Mouse (Mus musculus): ENCODE data around the gene Ccdc146.

The Ccdc146 gene

DNA sequence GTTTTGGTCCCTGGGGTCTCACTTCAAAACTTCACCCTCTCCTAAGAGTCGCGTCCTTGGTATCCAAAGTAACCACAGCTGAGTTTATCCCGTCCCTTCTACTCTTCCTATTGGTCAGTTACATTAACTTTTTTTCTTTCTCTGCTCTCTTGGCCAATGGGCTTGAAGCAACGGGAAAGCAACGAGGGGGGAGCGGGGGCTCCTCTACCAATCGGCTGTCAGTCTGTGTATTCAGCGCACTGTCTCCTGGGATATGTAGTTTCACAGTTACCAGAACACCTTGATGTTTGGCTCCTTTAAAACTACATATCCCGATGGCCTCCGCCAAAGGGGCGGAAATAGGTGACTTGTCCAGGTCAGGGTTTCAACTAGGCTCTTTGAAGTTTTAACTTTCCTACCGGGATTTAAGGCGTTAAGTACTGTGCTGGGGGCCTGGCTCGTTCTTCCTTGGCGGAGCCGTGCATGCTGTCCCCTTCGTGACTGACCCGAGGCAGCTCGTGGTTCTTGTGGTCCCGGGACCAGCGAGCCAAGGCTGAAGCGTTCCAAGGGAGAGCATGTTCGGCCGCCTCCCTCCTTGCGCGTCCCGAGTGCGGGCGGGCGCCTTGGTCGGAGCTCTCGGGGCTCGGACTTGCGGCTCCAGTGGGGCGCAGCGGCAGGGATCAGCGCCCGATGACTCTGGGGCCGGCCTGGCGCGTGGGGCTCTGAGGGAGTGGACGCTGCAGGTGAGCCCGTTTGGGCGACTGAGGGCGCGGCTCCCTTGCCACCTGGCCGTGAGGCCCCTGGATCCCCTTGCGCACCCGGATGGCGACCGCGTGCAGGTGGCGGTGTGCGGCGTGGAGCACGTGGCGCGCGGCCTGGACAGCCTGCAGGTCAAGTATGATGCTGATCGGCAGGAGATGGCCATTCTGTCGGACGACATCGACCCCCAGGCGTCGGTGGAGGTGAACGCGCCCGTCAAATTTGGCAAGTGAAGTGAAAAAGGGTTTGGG lies at the start of gene Ccdc146, which contains the start of gene Fam185a:
TSS of gene Ccdc146 (minus strand) at position 64 of the 989 bp plus-strand sequence.
TSS of gene Fam185a (plus strand) at position 345 of the 989 bp plus-strand sequence.
- peak; percentile 87 to 92 for DNase-seq

DNA sequence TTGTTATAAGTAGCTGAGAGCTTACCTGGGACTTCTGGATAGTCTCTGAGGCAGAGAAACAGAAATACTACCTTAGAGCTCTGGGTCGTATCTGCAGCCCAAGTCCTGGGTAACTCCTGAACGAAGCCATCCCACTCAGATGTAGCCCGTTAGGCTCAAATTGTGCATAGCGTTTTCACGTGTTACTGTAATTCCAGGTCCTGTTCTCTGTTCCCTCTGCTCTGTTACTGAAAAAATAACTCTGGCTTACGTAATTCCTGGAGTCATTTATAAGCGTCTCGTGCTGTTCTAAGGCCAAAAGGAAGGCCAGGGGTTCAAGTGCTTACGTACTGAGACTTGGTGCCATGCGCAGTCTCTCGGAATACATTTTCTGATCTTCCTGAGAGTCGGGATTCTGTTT lies 43.6 kb upstream of the Ccdc146 start:
- DNase-seq, result no peak

DNA sequence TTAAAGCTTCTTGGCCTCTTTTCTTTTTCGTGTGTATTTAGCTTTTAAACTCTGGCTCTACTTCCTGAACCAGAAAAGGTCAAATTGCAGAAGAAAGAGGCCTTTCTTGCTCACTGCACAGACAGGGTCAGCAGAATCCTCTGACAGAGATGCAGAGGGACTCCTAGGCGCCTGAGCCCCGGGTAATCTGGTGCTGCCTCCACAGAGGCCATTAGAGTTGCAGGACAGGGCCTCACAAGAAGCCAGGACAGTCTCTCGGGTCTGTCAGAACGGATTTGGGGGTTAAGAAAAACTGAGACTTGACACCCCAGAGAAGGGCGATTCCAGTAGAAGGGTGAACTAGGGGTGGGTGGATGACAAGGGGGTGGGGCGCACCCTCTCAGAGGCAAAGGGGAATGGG lies 42.9 kb upstream of the Ccdc146 start:
- DNase-seq, result no peak

- DNase-seq, result no peak
These were observed 16.5 kb upstream of the Ccdc146 start for GRCm38 (mm10) chr5:21440833-21441530.

GRCm38 (mm10) chr5:21439446-21440110 lies 15.1 kb upstream of the Ccdc146 start:
- no peak for DNase-seq

GRCm38 (mm10) chr5:21438428-21438827 lies 14.0 kb upstream of the Ccdc146 start:
- no peak for DNase-seq

GRCm38 (mm10) chr5:21436471-21436975 lies 12.0 kb upstream of the Ccdc146 start:
- no peak for DNase-seq

DNA sequence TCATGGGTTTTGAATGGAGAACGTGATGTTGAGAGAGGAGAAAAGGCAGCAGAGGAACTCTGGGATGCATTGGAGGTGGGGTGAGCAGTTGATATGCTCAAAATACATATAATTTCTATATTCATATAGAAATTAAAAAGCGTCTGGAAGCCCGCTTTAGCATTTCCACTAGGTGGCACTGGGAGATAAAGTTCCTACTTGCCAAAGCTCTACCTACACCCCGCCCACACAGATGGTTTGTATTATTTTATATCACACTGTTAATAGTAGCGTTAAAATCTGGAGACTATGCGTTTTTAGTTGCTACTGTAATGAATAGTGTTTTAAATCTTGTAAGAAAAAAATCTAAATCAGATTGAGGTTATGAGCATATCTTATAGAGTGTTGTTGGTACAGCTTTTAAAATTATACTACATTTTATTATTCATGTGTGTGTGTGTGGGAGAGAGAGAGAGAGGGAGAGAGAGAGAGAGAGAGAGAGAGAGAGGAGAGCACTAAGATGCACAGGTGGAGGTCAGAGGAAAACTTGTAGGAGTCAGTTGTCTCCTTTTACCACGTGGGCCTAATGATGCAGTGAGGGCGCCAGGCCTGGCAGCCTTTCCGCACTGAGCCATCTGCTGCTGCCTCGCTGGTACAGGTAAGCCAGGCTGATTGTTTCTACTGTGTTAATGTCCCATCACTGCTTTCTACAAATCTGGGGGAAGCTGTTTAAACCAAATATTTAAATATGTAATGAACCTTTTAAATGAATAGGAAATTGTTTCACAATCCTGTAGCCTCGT lies 9.9 kb upstream of the Ccdc146 start:
- no peak for DNase-seq

DNA sequence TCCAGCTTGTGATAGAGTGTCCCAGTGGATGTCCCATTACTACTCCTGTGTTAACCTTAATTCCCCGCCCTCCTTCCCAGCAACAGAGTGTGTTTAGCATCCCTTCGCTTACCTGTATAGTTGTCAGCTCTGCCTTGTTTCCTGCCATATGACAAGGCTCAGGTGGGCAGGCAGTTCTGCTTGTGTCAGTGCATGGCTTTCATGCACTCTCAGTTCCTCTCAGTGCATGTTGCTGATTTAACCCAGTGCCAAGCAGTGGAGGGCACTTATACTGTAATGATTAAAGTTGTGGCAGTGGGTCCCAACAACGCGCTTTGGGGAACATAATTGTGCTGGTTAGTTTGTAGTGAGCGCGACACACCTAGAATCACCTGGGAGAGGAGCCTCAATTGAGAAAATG lies 2.2 kb upstream of the Ccdc146 start:
- no peak for DNase-seq

- no peak for DNase-seq
These were observed 3.9 kb downstream of the Ccdc146 start for GRCm38 (mm10) chr5:21420609-21421008.

GRCm38 (mm10) chr5:21418613-21419012 lies 5.9 kb downstream of the Ccdc146 start:
- DNase-seq, result no peak

- peak; percentile 10 to 26 for DNase-seq
These were observed 10.2 kb downstream of the Ccdc146 start for GRCm38 (mm10) chr5:21414116-21414820.

DNA sequence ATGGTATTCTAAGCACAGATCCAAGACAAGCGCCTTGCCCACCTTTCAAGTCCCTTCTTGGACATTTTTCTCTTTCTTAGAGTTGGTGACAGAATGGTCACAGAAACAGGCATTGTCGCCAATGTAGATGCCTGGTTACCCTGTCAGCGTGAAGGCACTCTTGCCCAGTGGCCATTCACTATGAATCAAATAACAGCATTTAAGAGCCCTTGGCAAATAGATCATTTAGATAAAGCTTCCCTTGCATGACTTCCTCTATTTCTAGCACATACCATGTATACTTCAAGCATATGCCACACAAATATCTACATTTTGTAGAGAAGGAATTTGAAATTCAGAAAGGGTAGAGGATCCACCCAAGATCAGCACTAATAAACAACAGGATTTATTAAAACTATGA lies 11.2 kb downstream of the Ccdc146 start:
- no peak for DNase-seq

GRCm38 (mm10) chr5:21412056-21412455 lies 12.4 kb downstream of the Ccdc146 start:
- no peak for DNase-seq

- DNase-seq, result peak; percentile 48 to 50
These were observed 13.2 kb downstream of the Ccdc146 start for GRCm38 (mm10) chr5:21411261-21411666.

DNA sequence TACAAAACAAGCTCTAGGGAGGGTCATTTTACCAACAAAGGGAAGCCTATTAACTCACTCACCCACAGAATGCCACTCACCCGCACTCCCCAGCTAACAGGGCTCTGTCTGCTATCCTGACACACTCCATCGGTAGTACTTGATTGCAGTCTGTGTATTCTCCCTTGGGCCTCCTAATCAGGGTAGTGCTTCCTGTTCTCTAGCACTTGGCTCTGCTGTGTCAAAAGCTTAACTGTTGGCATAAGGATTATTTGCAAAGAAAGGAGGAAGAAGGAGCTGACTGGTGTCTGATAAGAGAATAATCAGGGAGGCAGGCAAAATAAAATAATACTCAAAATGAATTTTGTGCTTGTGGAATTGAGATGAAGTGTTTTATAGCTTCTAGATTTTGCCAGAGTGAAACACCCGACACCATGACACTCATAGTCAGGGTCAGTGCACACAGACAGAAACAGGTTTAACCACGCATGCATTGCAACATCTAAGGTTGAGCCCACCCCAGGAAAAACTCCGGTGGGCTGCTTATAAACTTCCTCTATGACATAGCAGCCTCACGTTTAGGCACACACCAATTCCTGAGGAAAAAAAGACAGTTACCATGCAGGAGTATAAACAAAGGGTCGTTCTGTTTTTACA lies 29.2 kb downstream of the Ccdc146 start:
- DNase-seq, result no peak

DNA sequence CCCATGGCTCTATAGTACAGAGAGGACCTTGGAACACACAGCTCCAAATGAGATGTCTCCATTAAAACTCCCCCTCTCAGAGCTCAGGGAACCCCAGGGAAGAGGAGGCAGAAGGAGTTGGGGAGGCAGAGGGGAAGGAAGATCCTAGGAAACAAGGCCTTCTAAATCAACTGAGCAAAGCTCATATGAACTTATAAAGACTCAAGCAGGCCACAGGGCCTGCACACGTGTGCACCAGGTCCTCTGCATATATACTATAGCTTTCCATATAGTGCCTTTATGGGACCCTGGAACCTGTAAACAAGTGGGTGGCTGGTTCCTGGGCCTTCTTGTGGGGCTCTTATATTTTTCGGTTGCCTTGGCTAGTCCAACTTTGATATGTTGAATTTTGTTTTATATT lies 29.9 kb downstream of the Ccdc146 start:
- no peak for DNase-seq

DNA sequence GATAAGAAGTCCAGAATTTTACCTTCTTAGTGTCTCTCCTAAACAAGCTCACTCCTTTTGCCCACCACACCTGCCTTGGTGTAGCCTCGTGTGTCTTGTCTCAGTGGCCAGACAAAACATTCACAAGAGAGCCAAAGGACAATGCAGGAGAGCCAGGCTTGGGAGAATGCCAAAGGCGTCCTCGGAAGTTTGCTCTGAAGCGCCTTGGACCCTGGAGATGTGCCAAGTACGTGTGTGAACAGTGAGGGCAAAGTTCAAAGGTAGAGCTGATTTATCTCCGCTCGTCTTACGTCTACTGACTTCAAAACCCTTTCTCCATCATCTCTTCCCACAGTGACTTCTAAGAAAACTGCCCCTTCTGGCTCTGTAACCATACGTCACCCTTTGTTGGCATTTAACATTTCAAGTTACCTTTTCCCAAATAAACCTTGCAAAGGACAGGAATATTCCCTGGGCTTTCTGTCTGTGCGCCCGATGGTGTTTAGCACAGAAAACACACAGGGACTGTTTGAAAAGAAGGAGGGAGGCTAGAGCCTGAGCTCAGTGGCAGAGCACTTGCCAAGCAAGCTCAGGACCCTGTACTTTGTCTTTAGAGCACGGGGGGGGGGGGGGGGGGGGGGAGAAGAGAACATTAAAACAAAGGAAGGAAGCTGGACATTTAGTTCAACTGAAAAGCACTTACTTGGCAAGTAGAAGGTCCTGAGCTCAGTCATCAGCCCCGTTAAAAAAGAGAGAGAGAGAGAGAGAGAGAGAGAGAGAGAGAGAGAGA lies 32.7 kb downstream of the Ccdc146 start:
- DNase-seq, result no peak

DNA sequence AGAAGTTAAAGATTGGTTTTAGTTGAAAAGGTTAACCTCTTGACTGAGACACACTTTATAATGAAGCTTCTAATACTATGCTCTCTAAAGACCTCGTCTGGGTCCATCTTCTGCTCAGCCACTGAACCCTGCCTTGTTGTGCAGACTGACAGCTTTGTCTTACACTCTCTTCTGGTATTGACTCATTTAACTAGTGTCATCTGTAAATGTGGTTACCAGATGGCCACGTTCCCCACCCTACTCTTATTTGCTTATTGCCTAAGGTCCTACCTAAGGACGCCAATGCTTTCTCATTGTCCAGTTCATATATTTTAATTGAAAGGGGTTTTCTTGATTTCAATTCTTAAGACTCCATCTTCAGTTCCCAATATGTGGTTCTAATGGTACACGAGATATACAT lies 35.6 kb downstream of the Ccdc146 start:
- DNase-seq, result no peak

DNA sequence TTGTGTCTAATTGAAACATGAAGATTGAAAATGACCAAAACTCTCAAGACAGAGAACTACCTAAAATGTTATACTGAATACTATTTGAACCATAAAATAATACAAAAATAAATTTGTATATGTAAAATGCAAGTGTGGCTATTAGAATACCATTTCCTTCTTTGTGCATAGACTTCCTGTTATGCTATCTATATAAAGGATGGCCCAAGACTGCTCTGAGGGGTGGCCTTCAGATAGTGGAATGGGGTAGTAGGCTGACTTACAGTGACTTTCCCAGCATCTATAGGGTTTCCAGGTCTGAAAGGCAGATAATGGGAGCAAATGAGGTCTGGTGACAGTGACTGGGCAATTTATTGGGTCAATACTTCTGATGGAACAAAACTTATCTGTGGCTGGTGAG lies 37.1 kb downstream of the Ccdc146 start:
- no peak for DNase-seq
